Mouse (Mus musculus): ENCODE results near the gene Sap30l. TPM values are rescaled to one million over a fixed set of nuclear protein-coding genes. Genes with fewer than 3 reads are reported as not detected.

Gene Sap30l
- polyA plus RNA-seq, 1 experiment from 2014 or later, result 16.3 TPM

- DNase-seq (ENCODE audit: low spot score), result no peak
- H3K9me3 ChIP-seq (ENCODE audit: control insufficient read depth, low read length), result no peaks in the 10 kb centered on the region
- 86% methylated on average over 5 of the region's 5 CpGs for WGBS
- H3K27ac ChIP-seq (replicated peaks; ENCODE audit: low read depth, low read length), result no peak overlapping the region
- H3K4me2 ChIP-seq (ENCODE audit: low read depth, low read length), result no peak overlapping the region
- H3K27me3 ChIP-seq (replicated peaks; ENCODE audit: control insufficient read depth, insufficient read depth, low read length), result no peaks in the 10 kb centered on the region
- ATAC-seq (ENCODE audit: low read depth), result no peak
- H3K36me3 ChIP-seq (ENCODE audit: control insufficient read depth, insufficient read depth, low read length), result peaks cover 37% of the 10 kb centered on the region
- peaks cover 8% of the 10 kb centered on the region for H3K4me1 ChIP-seq (ENCODE audit: control insufficient read depth, insufficient read depth, low read length)
- H3K9ac ChIP-seq (ENCODE audit: low read depth, low read length), result no peak overlapping the region
- no peak overlapping the region for H3K4me3 ChIP-seq (ENCODE audit: low read depth, low read length)
These were observed 30.7 kb upstream of the Sap30l start for GRCm38 (mm10) chr11:57770776-57771175.

- 91% methylated on average over 8 of the region's 8 CpGs for WGBS
- H3K36me3 ChIP-seq (ENCODE audit: control insufficient read depth, insufficient read depth, low read length), result peaks cover 33% of the 10 kb centered on the region
- ATAC-seq (ENCODE audit: low read depth), result no peak
These were observed 29.8 kb upstream of the Sap30l start for GRCm38 (mm10) chr11:57771676-57772075.

GRCm38 (mm10) chr11:57773479-57773878, 28.0 kb upstream of the Sap30l start:
- Histone ChIP-seq H3K36me3 (ENCODE audit: control insufficient read depth, insufficient read depth, low read length) (peaks cover 33% of the 10 kb centered on the region), H3K9me3 (ENCODE audit: control insufficient read depth, low read length) (no peaks in the 10 kb centered on the region), H3K4me3 (ENCODE audit: low read depth, low read length) (no peak overlapping the region), H3K27ac (replicated peaks; ENCODE audit: low read depth, low read length) (no peak overlapping the region), H3K4me2 (ENCODE audit: low read depth, low read length) (no peak overlapping the region), H3K4me1 (ENCODE audit: control insufficient read depth, insufficient read depth, low read length) (peaks cover 3% of the 10 kb centered on the region; the same call in 1 of the 2 replicates), H3K27me3 (replicated peaks; ENCODE audit: control insufficient read depth, insufficient read depth, low read length) (no peaks in the 10 kb centered on the region), H3K9ac (ENCODE audit: low read depth, low read length) (no peak overlapping the region)
- 27% methylated on average over 13 of the region's 13 CpGs for WGBS
- peak; percentile 18 for DNase-seq (ENCODE audit: low spot score)
- peak; percentile 30; the same call in 1 of the 2 replicates for ATAC-seq (ENCODE audit: low read depth)

More at GRCm38 (mm10) chr11:57771676-57772075, 29.8 kb upstream of the Sap30l start:
- no peak overlapping the region for H3K9ac ChIP-seq (ENCODE audit: low read depth, low read length)
- DNase-seq (ENCODE audit: low spot score), result no peak
- H3K27me3 ChIP-seq (replicated peaks; ENCODE audit: control insufficient read depth, insufficient read depth, low read length), result no peaks in the 10 kb centered on the region
- H3K27ac ChIP-seq (replicated peaks; ENCODE audit: low read depth, low read length), result no peak overlapping the region
- no peaks in the 10 kb centered on the region for H3K9me3 ChIP-seq (ENCODE audit: control insufficient read depth, low read length)
- peaks cover 3% of the 10 kb centered on the region; the same call in 1 of the 2 replicates for H3K4me1 ChIP-seq (ENCODE audit: control insufficient read depth, insufficient read depth, low read length)
- no peak overlapping the region for H3K4me3 ChIP-seq (ENCODE audit: low read depth, low read length)
- H3K4me2 ChIP-seq (ENCODE audit: low read depth, low read length), result no peak overlapping the region

GRCm38 (mm10) chr11:57773936-57774335, 27.5 kb upstream of the Sap30l start:
- DNase-seq (ENCODE audit: low spot score) (peak; percentile 73), ATAC-seq (ENCODE audit: low read depth) (peak; percentile 74; the same call in 1 of the 2 replicates)

GRCm38 (mm10) chr11:57775868-57776267, 25.6 kb upstream of the Sap30l start:
- H3K9me3 ChIP-seq (ENCODE audit: control insufficient read depth, low read length), result no peaks in the 10 kb centered on the region
- H3K27me3 ChIP-seq (replicated peaks; ENCODE audit: control insufficient read depth, insufficient read depth, low read length), result no peaks in the 10 kb centered on the region
- ATAC-seq (ENCODE audit: low read depth), result no peak
- no peak overlapping the region for H3K4me2 ChIP-seq (ENCODE audit: low read depth, low read length)
- no peak for DNase-seq (ENCODE audit: low spot score)
- H3K4me1 ChIP-seq (ENCODE audit: control insufficient read depth, insufficient read depth, low read length), result peaks cover 3% of the 10 kb centered on the region; the same call in 1 of the 2 replicates
- H3K36me3 ChIP-seq (ENCODE audit: control insufficient read depth, insufficient read depth, low read length), result peaks cover 18% of the 10 kb centered on the region; the same call in 1 of the 2 replicates
- WGBS, result 54% methylated on average over 6 of the region's 6 CpGs
- H3K4me3 ChIP-seq (ENCODE audit: low read depth, low read length), result no peak overlapping the region
- H3K27ac ChIP-seq (replicated peaks; ENCODE audit: low read depth, low read length), result no peak overlapping the region
- no peak overlapping the region for H3K9ac ChIP-seq (ENCODE audit: low read depth, low read length)

More at GRCm38 (mm10) chr11:57773936-57774335, 27.5 kb upstream of the Sap30l start:
- peaks cover 3% of the 10 kb centered on the region; the same call in 1 of the 2 replicates for H3K4me1 ChIP-seq (ENCODE audit: control insufficient read depth, insufficient read depth, low read length)
- no peaks in the 10 kb centered on the region for H3K27me3 ChIP-seq (replicated peaks; ENCODE audit: control insufficient read depth, insufficient read depth, low read length)
- H3K9ac ChIP-seq (ENCODE audit: low read depth, low read length), result no peak overlapping the region
- peaks cover 33% of the 10 kb centered on the region for H3K36me3 ChIP-seq (ENCODE audit: control insufficient read depth, insufficient read depth, low read length)
- H3K4me3 ChIP-seq (ENCODE audit: low read depth, low read length), result no peak overlapping the region
- H3K9me3 ChIP-seq (ENCODE audit: control insufficient read depth, low read length), result no peaks in the 10 kb centered on the region
- H3K4me2 ChIP-seq (ENCODE audit: low read depth, low read length), result no peak overlapping the region
- H3K27ac ChIP-seq (replicated peaks; ENCODE audit: low read depth, low read length), result no peak overlapping the region
- WGBS, result 12% methylated on average over 4 of the region's 4 CpGs

- no peak for ATAC-seq (ENCODE audit: low read depth)
- Histone ChIP-seq H3K36me3 (ENCODE audit: control insufficient read depth, insufficient read depth, low read length) (peaks cover 14% of the 10 kb centered on the region; the same call in 1 of the 2 replicates), H3K9ac (ENCODE audit: low read depth, low read length) (no peak overlapping the region), H3K4me3 (ENCODE audit: low read depth, low read length) (no peak overlapping the region), H3K4me2 (ENCODE audit: low read depth, low read length) (no peak overlapping the region), H3K9me3 (ENCODE audit: control insufficient read depth, low read length) (no peaks in the 10 kb centered on the region), H3K4me1 (ENCODE audit: control insufficient read depth, insufficient read depth, low read length) (peaks cover 3% of the 10 kb centered on the region; the same call in 1 of the 2 replicates), H3K27me3 (replicated peaks; ENCODE audit: control insufficient read depth, insufficient read depth, low read length) (no peaks in the 10 kb centered on the region), H3K27ac (replicated peaks; ENCODE audit: low read depth, low read length) (no peak overlapping the region)
- WGBS, result 100% methylated on average over 3 of the region's 3 CpGs
- DNase-seq (ENCODE audit: low spot score), result no peak
These were observed 24.9 kb upstream of the Sap30l start for GRCm38 (mm10) chr11:57776546-57776945.

GRCm38 (mm10) chr11:57778349-57778748, 23.1 kb upstream of the Sap30l start:
- peaks cover 2% of the 10 kb centered on the region; the same call in 1 of the 2 replicates for H3K4me1 ChIP-seq (ENCODE audit: control insufficient read depth, insufficient read depth, low read length)
- 21% methylated on average over 5 of the region's 5 CpGs for WGBS
- ATAC-seq (ENCODE audit: low read depth) (peak; percentile 54; the same call in 1 of the 2 replicates), DNase-seq (ENCODE audit: low spot score) (peak; percentile 83)
- H3K9ac ChIP-seq (ENCODE audit: low read depth, low read length), result no peak overlapping the region
- H3K9me3 ChIP-seq (ENCODE audit: control insufficient read depth, low read length), result no peaks in the 10 kb centered on the region
- no peak overlapping the region for H3K4me3 ChIP-seq (ENCODE audit: low read depth, low read length)
- H3K36me3 ChIP-seq (ENCODE audit: control insufficient read depth, insufficient read depth, low read length), result peaks cover 7% of the 10 kb centered on the region; the same call in 1 of the 2 replicates
- no peak overlapping the region for H3K27ac ChIP-seq (replicated peaks; ENCODE audit: low read depth, low read length)
- H3K4me2 ChIP-seq (ENCODE audit: low read depth, low read length), result no peak overlapping the region
- no peaks in the 10 kb centered on the region for H3K27me3 ChIP-seq (replicated peaks; ENCODE audit: control insufficient read depth, insufficient read depth, low read length)

GRCm38 (mm10) chr11:57779824-57780223, 21.6 kb upstream of the Sap30l start:
- H3K27ac ChIP-seq (replicated peaks; ENCODE audit: low read depth, low read length), result no peak overlapping the region
- peaks cover 17% of the 10 kb centered on the region; the same call in 1 of the 2 replicates for H3K36me3 ChIP-seq (ENCODE audit: control insufficient read depth, insufficient read depth, low read length)
- no peak for DNase-seq (ENCODE audit: low spot score)
- H3K27me3 ChIP-seq (replicated peaks; ENCODE audit: control insufficient read depth, insufficient read depth, low read length), result no peaks in the 10 kb centered on the region
- no peak for ATAC-seq (ENCODE audit: low read depth)
- 80% methylated on average over 14 of the region's 14 CpGs for WGBS
- no peak overlapping the region for H3K4me2 ChIP-seq (ENCODE audit: low read depth, low read length)
- H3K4me3 ChIP-seq (ENCODE audit: low read depth, low read length), result no peak overlapping the region
- no peaks in the 10 kb centered on the region for H3K9me3 ChIP-seq (ENCODE audit: control insufficient read depth, low read length)
- H3K9ac ChIP-seq (ENCODE audit: low read depth, low read length), result no peak overlapping the region
- no peaks in the 10 kb centered on the region for H3K4me1 ChIP-seq (ENCODE audit: control insufficient read depth, insufficient read depth, low read length)
